In the genomic region with DNA sequence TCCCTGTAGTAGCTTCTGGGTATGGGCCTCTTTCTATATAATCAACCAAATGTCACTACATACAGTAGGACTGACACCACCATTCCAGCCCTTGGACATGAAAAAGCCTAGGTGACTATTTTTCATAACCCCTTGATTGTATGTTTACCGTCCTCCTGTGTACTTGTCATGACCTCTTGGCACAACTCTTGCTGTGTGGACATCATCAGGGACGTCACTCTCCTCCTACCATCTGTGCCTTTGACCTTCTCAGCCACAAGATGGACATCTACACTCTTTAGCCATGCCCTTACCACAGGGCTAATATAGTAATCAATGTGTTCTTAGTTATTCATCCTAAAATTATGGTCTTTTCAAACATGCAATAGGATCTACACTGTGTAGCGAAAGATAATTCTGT, we compare ENCODE assay signal across 29 mouse cellular contexts.
"Had no signal": no experiment of that assay in that cellular context is flagged by ENCODE, and none has a peak within 500 bp of the region (broad histone marks: within the 10 kb centered on the region; RNA-seq: fewer than 3 reads in every experiment).

No protein-coding gene starts in this region.

- H3K4me3 ChIP-seq: embryonic facial prominence, embryonic 10.5 days; embryonic facial prominence, embryonic 12.5 days; embryonic facial prominence, embryonic 13.5 days; embryonic facial prominence, embryonic 15.5 days; erythroblast, embryonic 14.5 days; forebrain, embryonic 10.5 days; forebrain, embryonic 12.5 days; forebrain, embryonic 13.5 days; forebrain, embryonic 15.5 days; gastrocnemius, adult 2 months; heart, adult 2 months had no signal

- H3K9me3 ChIP-seq: embryonic facial prominence, embryonic 10.5 days; embryonic facial prominence, embryonic 12.5 days; embryonic facial prominence, embryonic 13.5 days; embryonic facial prominence, embryonic 15.5 days; forebrain, embryonic 10.5 days; forebrain, embryonic 12.5 days; forebrain, embryonic 13.5 days; forebrain, embryonic 15.5 days had no signal

- H3K4me2 ChIP-seq: embryonic facial prominence, embryonic 12.5 days; embryonic facial prominence, embryonic 13.5 days; embryonic facial prominence, embryonic 15.5 days; forebrain, embryonic 12.5 days; forebrain, embryonic 13.5 days; forebrain, embryonic 15.5 days had no signal

- H3K36me3 ChIP-seq: embryonic facial prominence, embryonic 10.5 days; embryonic facial prominence, embryonic 12.5 days; embryonic facial prominence, embryonic 13.5 days; embryonic facial prominence, embryonic 15.5 days; forebrain, embryonic 10.5 days; forebrain, embryonic 12.5 days; forebrain, embryonic 15.5 days had no signal

- ATAC-seq: forebrain, embryonic 13.5 days; forebrain, embryonic 14.5 days; forebrain, embryonic 15.5 days; forebrain, embryonic 16.5 days; forebrain, postnatal 0 days had no signal

- H3K9ac ChIP-seq: embryonic facial prominence, embryonic 12.5 days; embryonic facial prominence, embryonic 13.5 days; embryonic facial prominence, embryonic 15.5 days; forebrain, embryonic 12.5 days; forebrain, embryonic 13.5 days; forebrain, embryonic 15.5 days; forebrain, postnatal 0 days had no signal

- H3K27ac ChIP-seq: embryonic facial prominence, embryonic 10.5 days; embryonic facial prominence, embryonic 12.5 days; embryonic facial prominence, embryonic 13.5 days; embryonic facial prominence, embryonic 15.5 days; forebrain, embryonic 10.5 days; forebrain, embryonic 12.5 days; forebrain, embryonic 13.5 days; forebrain, embryonic 15.5 days; gastrocnemius, adult 2 months; heart, adult 2 months had no signal

- H3K4me1 ChIP-seq: embryonic facial prominence, embryonic 10.5 days; embryonic facial prominence, embryonic 12.5 days; embryonic facial prominence, embryonic 13.5 days; embryonic facial prominence, embryonic 15.5 days; forebrain, embryonic 10.5 days; forebrain, embryonic 12.5 days; forebrain, embryonic 13.5 days; forebrain, embryonic 15.5 days had no signal

- DNase-seq: cerebellum, adult 2 months; cerebellum, adult 8-10 months; cerebellum, adult 9-10 months; cerebellum, adult 9-11 months; cerebellum, postnatal 10 days; cerebellum, postnatal 14 days; cerebellum, postnatal 25 days; cerebellum, postnatal 36 days; embryo, embryonic 11 days; forebrain, postnatal 0 days; gastrocnemius, adult 2 months; gastrocnemius, postnatal 10 days; gastrocnemius, postnatal 14 days; gastrocnemius, postnatal 25 days; gastrocnemius, postnatal 36 days; heart, adult 11 months; heart, adult 18-20 months; heart, adult 2 months had no signal

- H3K27me3 ChIP-seq: embryonic facial prominence, embryonic 12.5 days; embryonic facial prominence, embryonic 13.5 days; embryonic facial prominence, embryonic 15.5 days; forebrain, embryonic 12.5 days; forebrain, embryonic 13.5 days; forebrain, embryonic 15.5 days had no signal
